Mouse (Mus musculus): ENCODE measurements around the gene Nr6a1.

DNA sequence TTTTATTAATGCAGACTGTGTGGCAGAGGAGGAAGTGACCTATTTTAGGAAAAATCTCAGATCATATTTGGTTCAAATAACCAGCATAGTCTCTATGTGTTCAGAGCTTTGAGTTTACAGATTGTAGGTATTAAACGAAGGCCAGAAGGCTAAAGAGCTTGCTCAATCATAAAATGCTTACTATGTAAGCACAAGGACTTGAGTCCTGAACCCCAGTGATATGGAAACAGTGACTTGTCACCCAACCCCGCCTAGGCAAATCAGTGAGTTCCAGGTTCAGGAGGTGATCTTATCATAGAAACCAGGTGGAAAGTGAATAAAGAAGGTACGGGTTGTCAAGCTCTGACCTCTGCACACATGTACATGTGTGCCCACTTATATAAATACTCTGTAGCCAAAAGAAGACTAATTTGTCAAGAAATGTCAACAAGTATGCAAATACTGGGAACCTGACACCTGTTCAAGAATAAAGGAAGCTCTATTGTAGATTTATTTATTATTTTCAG is 99.6 kb downstream of the Nr6a1 start:
- TF ChIP-seq CTCF (IDR thresholded peaks at IDR 0.05; ENCODE audit: extremely low read depth, insufficient read depth, low read length) (no peak), POLR2A (IDR thresholded peaks at IDR 0.05; ENCODE audit: extremely low read depth, insufficient read depth, low read length) (no peak)
